Mouse (Mus musculus) midbrain, embryonic 10.5 days (tissue): Measurements from ENCODE around the gene Spata32. TPM values are rescaled to one million over a fixed set of nuclear protein-coding genes. Genes with fewer than 3 reads are reported as not detected.

Experiments used
- DNase-seq: peaks from one replicate; pipeline ENCODE4 v3.0.0-alpha.2; 2017; ENCODE audit warnings: low spot score
- H3K27ac ChIP-seq: fragments of 300-500 bp; sonication (generic); replicated peaks from 2 replicates; pipeline ENCODE4 v1.5.1; 2016; ENCODE audit warnings: mild to moderate bottlenecking
- H3K27me3 ChIP-seq: fragments of 300-500 bp; sonication (generic); 2 replicates; pipeline ENCODE4 v1.6.1; 2016; ENCODE audit warnings: low read depth, mild to moderate bottlenecking; ENCODE audit not compliant: poor library complexity, severe bottlenecking
- H3K36me3 ChIP-seq: fragments of 300-500 bp; sonication (generic); 2 replicates; pipeline ENCODE4 v1.6.1; 2016; ENCODE audit warnings: mild to moderate bottlenecking, moderate library complexity
- H3K4me1 ChIP-seq: fragments of 300-500 bp; sonication (generic); 2 replicates; pipeline ENCODE4 v1.6.1; 2016
- H3K4me3 ChIP-seq: fragments of 300-500 bp; sonication (generic); 2 replicates; pipeline ENCODE4 v1.5.1; 2016; ENCODE audit warnings: mild to moderate bottlenecking, moderate library complexity
- H3K9me3 ChIP-seq: fragments of 300-500 bp; sonication (generic); replicated peaks from 2 replicates; pipeline ENCODE4 v1.6.1; 2016; ENCODE audit warnings: mild to moderate bottlenecking
- WGBS: fragments of 180-500 bp; shearing (Covaris S2); methylation state at CpG from one replicate; pipeline ENCODE4 v1.1.7; 2016; 5-methylcytosine and 5-hydroxymethylcytosine counted together
- polyA plus RNA-seq: library from polyadenylated mRNA; unstranded; fragments of >200 nt; fragmentation: Nextera tagmentation; extraction: Ambion mirVana; gene quantifications from 2 replicates; pipeline ENCODE4 v1.2.1, GENCODE M21; 2016

Gene Spata32
- polyA plus RNA-seq, 1 experiment from 2014 or later, result not detected

- Histone ChIP-seq H3K9me3 (no peaks in the 10 kb centered on the region), H3K4me3 (no peak overlapping the region), H3K4me1 (peaks cover 16% of the 10 kb centered on the region), H3K27ac (no peak overlapping the region), H3K27me3 (peaks cover 51% of the 10 kb centered on the region), H3K36me3 (no peaks in the 10 kb centered on the region)
- DNase-seq, result peak; percentile 59
- WGBS, result 33% methylated on average over 9 of the region's 9 CpGs
Measured at GRCm38 (mm10) chr11:103168690-103169390, 49.4 kb downstream of the Spata32 start.

DNA sequence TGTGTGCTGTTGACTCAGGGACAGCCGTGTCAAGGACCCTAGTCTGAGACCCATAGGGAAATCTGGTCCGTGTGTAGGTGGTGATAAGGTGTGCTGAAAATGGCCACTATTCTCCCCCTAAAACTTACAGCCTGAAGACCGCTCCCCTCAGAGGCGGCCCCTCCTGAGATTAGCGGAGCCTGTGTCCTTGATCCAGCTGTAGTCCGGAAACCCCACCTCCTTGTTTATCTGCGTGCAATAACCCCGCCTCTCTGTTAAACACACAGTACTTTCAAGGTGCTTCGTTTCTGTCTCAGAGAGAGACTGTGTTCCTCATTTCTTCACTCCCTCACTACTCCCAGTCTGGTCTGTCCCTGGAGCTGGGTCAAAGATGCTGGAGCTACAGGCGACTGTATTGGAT lies 53.8 kb downstream of the Spata32 start:
- 29% methylated on average over 10 of the region's 10 CpGs for WGBS
- DNase-seq, result no peak
- Histone ChIP-seq H3K27ac (no peak overlapping the region), H3K4me3 (no peak overlapping the region), H3K27me3 (peaks cover 7% of the 10 kb centered on the region), H3K9me3 (no peaks in the 10 kb centered on the region), H3K36me3 (no peaks in the 10 kb centered on the region), H3K4me1 (no peaks in the 10 kb centered on the region)

- H3K4me1 ChIP-seq, result peaks cover 11% of the 10 kb centered on the region
- no peak for DNase-seq
- H3K4me3 ChIP-seq, result no peak overlapping the region
- H3K36me3 ChIP-seq, result no peaks in the 10 kb centered on the region
- no peak overlapping the region for H3K27ac ChIP-seq
- H3K27me3 ChIP-seq, result no peaks in the 10 kb centered on the region; the same call in 1 of the 2 replicates
- H3K9me3 ChIP-seq, result no peaks in the 10 kb centered on the region
- 88% methylated on average over 5 of the region's 5 CpGs for WGBS
Measured at GRCm38 (mm10) chr11:103162132-103162531, 56.1 kb downstream of the Spata32 start.

DNA sequence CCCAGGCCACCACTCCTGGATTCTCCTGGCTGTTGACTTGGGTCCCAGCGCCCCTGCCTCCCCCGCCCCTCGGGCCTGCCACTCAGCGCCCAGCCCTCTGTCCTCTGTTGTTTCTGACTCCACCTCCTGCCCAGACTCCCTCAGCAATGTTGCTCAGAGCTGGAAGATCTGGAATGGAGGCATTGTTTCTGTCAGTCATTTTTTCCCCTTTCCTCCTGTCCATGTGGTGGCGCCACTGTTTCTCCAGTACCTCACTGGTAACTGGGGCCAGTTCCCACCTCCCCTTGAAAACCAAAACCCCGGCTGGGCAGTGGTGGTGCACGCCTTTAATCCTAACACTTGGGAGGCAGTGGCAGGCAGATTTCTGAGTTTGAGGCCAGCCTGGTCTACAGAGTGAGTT lies 56.8 kb downstream of the Spata32 start:
- WGBS, result 78% methylated on average over 7 of the region's 7 CpGs
- Histone ChIP-seq H3K4me1 (peaks cover 11% of the 10 kb centered on the region), H3K4me3 (no peak overlapping the region), H3K36me3 (no peaks in the 10 kb centered on the region), H3K27me3 (no peaks in the 10 kb centered on the region; the same call in 1 of the 2 replicates), H3K27ac (no peak overlapping the region), H3K9me3 (no peaks in the 10 kb centered on the region)
- no peak for DNase-seq

DNA sequence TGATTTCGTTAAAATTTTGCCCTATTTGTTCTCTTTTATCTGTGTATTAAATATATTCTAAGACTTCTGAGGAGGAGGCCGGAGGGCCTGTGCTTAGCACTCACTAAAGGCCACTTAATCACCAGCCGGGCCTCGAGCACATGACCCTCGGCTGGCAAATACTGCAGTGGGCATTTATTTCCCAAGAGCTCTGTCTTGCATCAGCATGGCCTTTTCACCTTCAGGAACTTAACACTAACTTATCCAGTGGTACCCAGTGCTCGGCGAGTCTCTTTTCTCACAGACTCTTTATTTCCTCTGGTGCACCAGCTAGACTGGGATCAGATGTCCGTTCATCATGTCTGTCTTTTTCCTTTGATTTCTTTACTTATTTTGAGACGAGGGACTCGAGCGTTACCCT lies 57.5 kb downstream of the Spata32 start:
- Histone ChIP-seq H3K27me3 (no peaks in the 10 kb centered on the region; the same call in 1 of the 2 replicates), H3K4me3 (no peak overlapping the region), H3K27ac (no peak overlapping the region), H3K36me3 (no peaks in the 10 kb centered on the region), H3K9me3 (no peaks in the 10 kb centered on the region), H3K4me1 (peaks cover 11% of the 10 kb centered on the region)
- WGBS, result 92% methylated on average over 11 of the region's 11 CpGs
- no peak for DNase-seq

- H3K27ac ChIP-seq, result peak overlapping the region; percentile 46; the same call in 1 of the 2 replicates
- no peaks in the 10 kb centered on the region; the same call in 1 of the 2 replicates for H3K27me3 ChIP-seq
- H3K9me3 ChIP-seq, result no peaks in the 10 kb centered on the region
- H3K4me3 ChIP-seq, result peak overlapping the region; percentile 37
- peaks cover 11% of the 10 kb centered on the region for H3K4me1 ChIP-seq
- peak; percentile 95 for DNase-seq
- no peaks in the 10 kb centered on the region for H3K36me3 ChIP-seq
- 1% methylated on average over 25 of the region's 25 CpGs for WGBS
Measured at GRCm38 (mm10) chr11:103158621-103159478, 59.4 kb downstream of the Spata32 start.

Other genes starting within 250 kb of the Spata32 start
- gene Nmt1, start 190.2 kb downstream of the Spata32 start, polyA plus RNA-seq, result 57.3 and 61.8 TPM in 2 replicates
- 265 and 287 TPM in 2 replicates for gene Dcakd, start 190.1 kb downstream of the Spata32 start, polyA plus RNA-seq
- 1.4 TPM in 2 replicates for gene Plcd3, start 116.8 kb downstream of the Spata32 start, polyA plus RNA-seq
- gene Acbd4, start 116.8 kb downstream of the Spata32 start, polyA plus RNA-seq, result 10.7 and 12.5 TPM in 2 replicates
- 2.3 and 2.7 TPM in 2 replicates for gene Hexim1, start 102.2 kb downstream of the Spata32 start, polyA plus RNA-seq
- gene Hexim2, start 86.0 kb downstream of the Spata32 start, polyA plus RNA-seq, result 7.8 and 8.2 TPM in 2 replicates
- gene Fmnl1, start 47.3 kb downstream of the Spata32 start, polyA plus RNA-seq, result 1.1 and 1.2 TPM in 2 replicates
- 0.10 and 0.11 TPM in 2 replicates for gene 1700023F06Rik, start 9.9 kb downstream of the Spata32 start, polyA plus RNA-seq
- gene Map3k14, start 49.0 kb upstream of the Spata32 start, polyA plus RNA-seq, result 4.4 and 5.4 TPM in 2 replicates
- gene Arhgap27, start 145.3 kb upstream of the Spata32 start, polyA plus RNA-seq, result 3.8 and 4.1 TPM in 2 replicates
- 8.0 and 8.5 TPM in 2 replicates for gene Plekhm1, start 194.3 kb upstream of the Spata32 start, polyA plus RNA-seq